Mouse (Mus musculus) urinary bladder, postnatal 36 days (tissue): ENCODE results near the gene Borcs6.

Experiments used
- DNase-seq, 2 experiments: peaks; one replicate each; pipeline ENCODE4 v3.0.0; 2022; ENCODE audit warnings: low spot score in 2 of 2, mixed read lengths in 1 of 2

Borcs6 gene

GRCm38 (mm10) chr11:69101604-69102402, 42.3 kb downstream of the Borcs6 start:
- DNase-seq = no peak

DNA sequence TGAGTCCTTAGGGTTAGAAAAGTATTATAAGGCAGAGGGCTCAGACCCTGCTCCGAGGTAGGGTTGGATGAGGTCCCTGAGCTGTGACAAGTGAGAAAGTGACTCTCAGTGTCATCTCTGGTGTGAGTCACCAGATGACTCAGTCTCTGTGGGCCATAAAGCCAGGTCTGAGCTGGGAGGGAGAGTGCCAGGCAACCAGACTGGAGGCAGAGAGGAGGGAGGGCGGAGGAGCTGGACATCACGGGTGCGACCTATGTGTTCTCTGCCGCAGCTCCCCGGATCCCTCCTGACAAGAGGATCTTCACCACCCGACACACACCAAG, 42.8 kb downstream of the Borcs6 start:
- no peak for DNase-seq

GRCm38 (mm10) chr11:69103121-69103520, 43.6 kb downstream of the Borcs6 start:
- DNase-seq = no peak

DNA sequence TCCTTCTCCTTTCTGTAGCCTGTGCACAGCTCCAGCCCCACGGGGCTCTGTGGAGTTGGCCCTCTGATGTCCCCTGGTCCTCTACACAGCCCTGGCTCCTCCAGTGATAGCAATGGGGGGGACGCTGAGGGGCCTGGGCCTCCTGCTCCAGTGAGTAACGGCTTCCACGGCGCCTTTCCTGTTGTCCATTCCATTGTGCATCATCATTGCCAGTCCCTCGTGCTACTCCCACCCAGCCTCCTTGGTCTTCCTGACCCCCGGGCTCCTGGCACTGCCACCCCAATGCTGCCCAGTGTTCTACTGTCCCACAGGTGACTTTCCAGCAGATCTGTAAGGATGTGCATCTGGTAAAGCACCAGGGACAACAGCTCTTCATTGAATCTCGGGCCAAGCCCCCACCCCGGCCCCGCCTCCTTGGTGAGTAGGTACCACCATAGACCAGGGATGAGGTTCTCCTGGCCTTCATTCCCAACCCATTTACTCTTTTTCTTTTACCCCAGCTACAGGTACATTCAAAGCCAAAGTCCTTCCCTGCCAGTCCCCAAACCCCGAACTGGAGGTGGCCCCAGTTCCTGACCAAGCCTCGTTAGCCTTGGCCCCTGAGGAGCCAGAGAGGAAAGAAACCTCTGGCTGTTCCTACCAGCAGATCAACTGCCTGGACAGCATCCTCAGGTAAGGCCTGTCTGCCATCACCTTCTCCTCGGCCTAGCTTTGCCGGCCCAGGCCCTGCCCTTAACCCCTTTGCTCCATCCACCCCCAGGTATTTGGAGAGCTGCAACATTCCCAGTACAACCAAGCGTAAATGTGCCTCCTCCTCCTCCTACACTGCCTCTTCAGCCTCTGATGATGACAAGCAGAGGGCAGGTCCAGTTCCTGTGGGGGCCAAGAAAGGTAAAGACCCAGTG, 44.3 kb downstream of the Borcs6 start:
- no peak for DNase-seq

DNA sequence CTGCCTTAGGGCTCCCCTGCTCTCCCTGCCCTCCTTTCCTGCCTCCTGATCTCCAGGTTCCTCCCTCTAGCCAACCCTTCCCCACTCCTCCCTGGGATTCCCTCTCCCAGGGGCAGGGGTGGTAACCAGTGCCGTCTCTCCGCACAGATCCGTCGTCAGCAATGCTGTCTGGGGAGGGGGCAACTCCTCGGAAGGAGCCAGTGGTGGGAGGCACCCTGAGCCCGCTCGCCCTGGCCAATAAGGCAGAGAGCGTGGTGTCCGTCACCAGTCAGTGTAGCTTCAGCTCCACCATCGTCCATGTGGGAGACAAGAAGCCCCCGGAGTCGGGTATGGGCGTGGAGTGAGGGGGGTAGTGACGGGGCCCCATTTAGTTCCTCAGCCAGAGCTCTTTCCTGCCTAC, 45.0 kb downstream of the Borcs6 start:
- no peak for DNase-seq

GRCm38 (mm10) chr11:69105227-69105626, 45.7 kb downstream of the Borcs6 start:
- DNase-seq = no peak

GRCm38 (mm10) chr11:69105796-69106195, 46.3 kb downstream of the Borcs6 start:
- DNase-seq = no peak

DNA sequence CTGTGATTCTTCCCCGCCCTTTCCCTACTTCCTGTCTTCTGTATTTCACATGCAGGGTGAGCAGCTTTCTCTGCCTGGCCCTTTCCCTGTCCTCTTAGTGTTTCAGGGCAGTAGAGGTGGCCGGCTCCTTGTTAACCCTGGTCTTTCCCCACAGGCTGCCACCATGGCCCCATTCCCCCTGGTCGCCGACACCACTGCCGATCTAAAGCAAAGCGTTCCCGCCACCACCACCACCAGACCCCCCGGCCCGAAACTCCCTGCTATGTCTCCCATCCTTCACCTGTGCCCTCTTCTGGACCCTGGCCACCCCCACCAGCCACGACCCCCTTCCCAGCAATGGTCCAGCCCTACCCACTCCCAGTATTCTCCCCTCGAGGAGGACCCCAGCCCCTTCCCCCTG, 46.8 kb downstream of the Borcs6 start:
- no peak for DNase-seq

- DNase-seq = no peak
Observed at GRCm38 (mm10) chr11:69106842-69107241, 47.3 kb downstream of the Borcs6 start.

GRCm38 (mm10) chr11:69107676-69108075, 48.2 kb downstream of the Borcs6 start:
- no peak for DNase-seq

DNA sequence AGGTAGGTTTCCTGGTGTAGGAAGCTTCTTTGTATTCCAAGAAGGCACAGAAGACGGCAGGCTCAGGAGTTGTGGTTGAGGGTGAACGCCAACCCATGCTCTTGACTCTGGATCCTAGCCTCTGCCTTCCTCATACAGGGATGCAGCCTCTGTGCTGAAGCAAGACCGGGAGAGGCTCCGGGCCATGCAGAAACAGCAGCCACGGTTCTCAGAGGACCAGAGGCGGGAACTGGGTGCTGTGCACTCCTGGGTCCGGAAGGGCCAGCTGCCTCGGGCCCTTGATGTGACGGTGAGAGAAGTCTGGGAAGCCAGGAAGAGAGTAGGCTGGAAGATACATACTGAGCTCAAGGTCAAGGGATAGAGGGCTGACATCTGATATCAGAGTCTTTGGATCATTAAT, 48.7 kb downstream of the Borcs6 start:
- no peak for DNase-seq

GRCm38 (mm10) chr11:69109032-69109900, 49.7 kb downstream of the Borcs6 start:
- DNase-seq = no peak

GRCm38 (mm10) chr11:69110319-69111046, 51.0 kb downstream of the Borcs6 start:
- peak; percentile 91 for DNase-seq
